Mouse (Mus musculus) liver, postnatal 0 days (tissue): Measurements from ENCODE around the gene Cped1.

ENCODE experiments used
- CTCF ChIP-seq: sonication (generic); IDR thresholded peaks from 2 replicates; pipeline ENCODE4 v1.5.1; 2016; ENCODE audit warnings: antibody characterized with exemption, low read depth
- EP300 ChIP-seq: IDR thresholded peaks from 2 replicates; pipeline ENCODE4 v1.6.1; 2016; ENCODE audit warnings: antibody characterized with exemption, low read depth, mild to moderate bottlenecking

GRCm38 (mm10) chr6:22026358-22026673, 40.6 kb downstream of the Cped1 start:
- TF ChIP-seq EP300 (no peak), CTCF (no peak)
